Mouse (Mus musculus) A20 (cell line): ENCODE data around the gene Arhgap27.

ENCODE experiments used
- DNase-seq: peaks from one replicate; pipeline ENCODE4 v3.0.0-alpha.2; 2011; ENCODE audit warnings: low read depth, low spot score

The Arhgap27 gene

GRCm38 (mm10) chr11:103356938-103357670 is 6.4 kb downstream of the Arhgap27 start:
- DNase-seq: peak; percentile 49

GRCm38 (mm10) chr11:103356032-103356571 is 7.4 kb downstream of the Arhgap27 start:
- no peak for DNase-seq

GRCm38 (mm10) chr11:103355251-103355650 is 8.2 kb downstream of the Arhgap27 start:
- DNase-seq: no peak

GRCm38 (mm10) chr11:103354033-103354432 is 9.5 kb downstream of the Arhgap27 start:
- no peak for DNase-seq

- DNase-seq: no peak
Observed at GRCm38 (mm10) chr11:103352239-103352814, 11.2 kb downstream of the Arhgap27 start.

GRCm38 (mm10) chr11:103350711-103351315 is 12.7 kb downstream of the Arhgap27 start:
- no peak for DNase-seq

- peak; percentile 40 for DNase-seq
Observed at GRCm38 (mm10) chr11:103349699-103350098, 13.8 kb downstream of the Arhgap27 start.

GRCm38 (mm10) chr11:103346657-103347056 is 16.8 kb downstream of the Arhgap27 start:
- DNase-seq: no peak

- DNase-seq: no peak
Observed at GRCm38 (mm10) chr11:103346236-103346635, 17.3 kb downstream of the Arhgap27 start.

GRCm38 (mm10) chr11:103345408-103346091 is 17.9 kb downstream of the Arhgap27 start:
- DNase-seq: peak; percentile 51

- DNase-seq: peak; percentile 83
Observed at GRCm38 (mm10) chr11:103344494-103345332, 18.8 kb downstream of the Arhgap27 start.

- DNase-seq: peak; percentile 47
Observed at GRCm38 (mm10) chr11:103343881-103344280, 19.6 kb downstream of the Arhgap27 start.

- no peak for DNase-seq
Observed at GRCm38 (mm10) chr11:103343063-103343462, 20.4 kb downstream of the Arhgap27 start.

- no peak for DNase-seq
Observed at GRCm38 (mm10) chr11:103340677-103341076, 22.8 kb downstream of the Arhgap27 start.

- no peak for DNase-seq
Observed at GRCm38 (mm10) chr11:103340130-103340529, 23.4 kb downstream of the Arhgap27 start.

- DNase-seq: no peak
Observed at GRCm38 (mm10) chr11:103339414-103340119, 23.9 kb downstream of the Arhgap27 start.

- DNase-seq: no peak
Observed at GRCm38 (mm10) chr11:103338671-103339070, 24.8 kb downstream of the Arhgap27 start.

GRCm38 (mm10) chr11:103338119-103338518 is 25.4 kb downstream of the Arhgap27 start:
- DNase-seq: no peak

GRCm38 (mm10) chr11:103337180-103337579 is 26.3 kb downstream of the Arhgap27 start:
- no peak for DNase-seq

GRCm38 (mm10) chr11:103335561-103335960 is 27.9 kb downstream of the Arhgap27 start:
- DNase-seq: no peak
